In genomic region chr6:27892886-27893285, GRCm38 (mm10) we compare ENCODE assay signal across 29 mouse cellular contexts.
"Had no signal": no experiment of that assay in that cellular context is flagged by ENCODE, and none has a peak within 500 bp of the region (broad histone marks: within the 10 kb centered on the region; RNA-seq: fewer than 3 reads in every experiment).

No protein-coding gene starts in this region.

- H3K27ac ChIP-seq: heart, embryonic 13.5 days; heart, embryonic 15.5 days; hindbrain, embryonic 10.5 days; hindbrain, embryonic 12.5 days; hindbrain, embryonic 13.5 days; hindbrain, embryonic 14.5 days; hindbrain, embryonic 15.5 days; hindbrain, postnatal 0 days; intestine, embryonic 15.5 days; kidney, embryonic 15.5 days; kidney, postnatal 0 days; layer of hippocampus, adult 2 months had no signal

- H3K4me3 ChIP-seq: heart, embryonic 12.5 days; heart, embryonic 13.5 days; heart, embryonic 15.5 days; hindbrain, embryonic 10.5 days; hindbrain, embryonic 12.5 days; hindbrain, embryonic 13.5 days; hindbrain, embryonic 15.5 days; intestine, embryonic 15.5 days; kidney, embryonic 15.5 days; layer of hippocampus, adult 2 months had no signal

- DNase-seq: heart, postnatal 10 days; heart, postnatal 14 days; heart, postnatal 36 days; heart, postnatal 4 days; kidney, adult 11 months; kidney, adult 18-20 months; kidney, adult 2 months; kidney, adult 8-10 months; kidney, adult 9 months; kidney, postnatal 10 days; kidney, postnatal 14 days; kidney, postnatal 25 days; kidney, postnatal 36 days; kidney, postnatal 4 days; layer of hippocampus, adult 9-11 months; layer of hippocampus, postnatal 36 days had no signal
